Mouse (Mus musculus) lung, postnatal 0 days (tissue): ENCODE measurements at regions not wholly inside any gene's neighbourhood (a gene's known extent, or its start where the extent isn't known, plus 50 kb on each side); places are given as distances from the start of the nearest gene placed in this dataset.

Source experiments
- CTCF ChIP-seq: IDR thresholded peaks from 2 replicates; pipeline ENCODE4 v1.5.1; 2016; ENCODE audit warnings: antibody characterized with exemption, mild to moderate bottlenecking
- EP300 ChIP-seq: IDR thresholded peaks from 2 replicates; pipeline ENCODE4 v1.6.1; 2016; ENCODE audit warnings: antibody characterized with exemption, mild to moderate bottlenecking, control low read depth

- TF ChIP-seq CTCF, result no peak
- no peak for TF ChIP-seq EP300
Observed at GRCm38 (mm10) chr12:115527065-115527464, 520.5 kb upstream of the Zfp386 start.
